Mouse (Mus musculus): Measurements from ENCODE around the gene Evi5l. TPM values are rescaled to one million over a fixed set of nuclear protein-coding genes. Genes with fewer than 3 reads are reported as not detected.
A peak's percentile ranks its signal among the peaks of the same experiment; 100 is the strongest.

Evi5l gene
- 10 to 100 TPM; 23.4 to 24.6 TPM for total RNA-seq (2021)

DNA sequence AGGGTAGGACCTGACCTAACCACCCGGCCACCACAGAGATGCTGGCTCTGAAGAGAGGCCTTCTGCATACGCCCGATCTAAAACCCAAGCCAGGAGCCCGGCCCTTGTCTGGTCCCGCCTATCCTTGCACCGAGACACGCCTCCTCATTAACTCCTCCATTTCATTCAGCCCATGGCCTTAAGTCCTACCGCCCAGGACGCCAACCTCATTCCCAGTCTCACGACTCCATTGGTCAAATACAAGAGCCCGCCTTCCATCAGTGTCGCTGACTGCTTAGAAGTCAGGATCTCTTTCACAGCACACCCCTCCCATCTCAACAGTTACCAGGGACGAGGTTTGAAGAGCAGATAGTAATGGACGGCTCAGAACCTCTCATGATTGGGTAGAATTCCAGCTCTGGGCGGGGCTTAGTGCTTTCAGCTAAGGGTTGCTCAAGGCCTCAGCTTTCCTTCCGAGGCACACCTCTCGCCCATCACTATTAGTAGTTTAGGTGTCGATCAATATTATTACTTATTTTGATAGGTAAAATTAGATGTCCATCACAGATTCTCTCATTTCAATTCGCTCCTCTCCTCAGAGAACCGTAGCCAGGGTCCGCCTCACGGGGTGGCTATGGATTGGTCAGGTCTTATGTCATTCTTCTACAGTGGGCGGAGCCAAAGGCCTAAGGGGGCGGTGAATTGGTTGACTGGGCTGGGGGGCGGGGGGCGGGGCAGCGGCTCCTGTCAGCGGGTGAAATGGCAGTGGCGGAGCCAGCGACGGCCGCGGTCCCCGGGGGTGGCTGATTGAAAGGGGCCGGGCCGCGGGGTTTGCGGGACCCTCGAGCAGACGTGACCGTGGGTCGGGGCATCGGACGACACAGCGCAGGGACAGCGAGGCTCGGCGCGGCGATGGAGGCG, at the start of gene Evi5l:
Gene Evi5l, plus strand, starts transcription at position 716 of the 900 bp plus-strand sequence.
- peak; percentile 98 for DNase-seq (ENCODE audit: low spot score)
- intact Hi-C loops (cut with DNase I), result loop anchor here (5.0 to 10.0 kb wide), 3 partner anchors 159 to 511 kb away; partner anchors contain the start of genes Ccl25, Cers4 and Elavl1

DNA sequence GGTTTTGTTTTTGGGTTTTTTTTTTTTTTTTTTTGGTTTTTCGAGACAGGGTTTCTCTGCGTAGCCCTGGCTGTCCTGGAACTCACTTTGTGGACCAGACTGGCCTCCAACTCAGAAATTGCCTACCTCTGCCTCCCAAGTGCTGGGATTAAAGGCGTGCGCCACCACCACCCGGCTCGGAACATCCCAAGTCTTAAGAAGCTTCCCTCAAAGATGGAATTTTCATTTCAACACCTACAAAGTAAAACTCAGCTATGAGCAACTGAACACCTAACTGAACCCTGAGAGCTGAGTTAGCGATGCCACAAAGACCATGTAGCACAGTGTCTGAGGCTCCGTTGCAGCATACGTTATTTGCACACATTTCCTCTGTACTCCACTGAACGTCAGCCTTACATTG, 32.6 kb upstream of the Evi5l start, which contains the start of gene Cd209g:
Gene Cd209g, plus strand, starts transcription at position 301 of the 400 bp plus-strand sequence.
- no peak for DNase-seq (ENCODE audit: low spot score)
- intact Hi-C loops (cut with DNase I), result no loop called here

DNA sequence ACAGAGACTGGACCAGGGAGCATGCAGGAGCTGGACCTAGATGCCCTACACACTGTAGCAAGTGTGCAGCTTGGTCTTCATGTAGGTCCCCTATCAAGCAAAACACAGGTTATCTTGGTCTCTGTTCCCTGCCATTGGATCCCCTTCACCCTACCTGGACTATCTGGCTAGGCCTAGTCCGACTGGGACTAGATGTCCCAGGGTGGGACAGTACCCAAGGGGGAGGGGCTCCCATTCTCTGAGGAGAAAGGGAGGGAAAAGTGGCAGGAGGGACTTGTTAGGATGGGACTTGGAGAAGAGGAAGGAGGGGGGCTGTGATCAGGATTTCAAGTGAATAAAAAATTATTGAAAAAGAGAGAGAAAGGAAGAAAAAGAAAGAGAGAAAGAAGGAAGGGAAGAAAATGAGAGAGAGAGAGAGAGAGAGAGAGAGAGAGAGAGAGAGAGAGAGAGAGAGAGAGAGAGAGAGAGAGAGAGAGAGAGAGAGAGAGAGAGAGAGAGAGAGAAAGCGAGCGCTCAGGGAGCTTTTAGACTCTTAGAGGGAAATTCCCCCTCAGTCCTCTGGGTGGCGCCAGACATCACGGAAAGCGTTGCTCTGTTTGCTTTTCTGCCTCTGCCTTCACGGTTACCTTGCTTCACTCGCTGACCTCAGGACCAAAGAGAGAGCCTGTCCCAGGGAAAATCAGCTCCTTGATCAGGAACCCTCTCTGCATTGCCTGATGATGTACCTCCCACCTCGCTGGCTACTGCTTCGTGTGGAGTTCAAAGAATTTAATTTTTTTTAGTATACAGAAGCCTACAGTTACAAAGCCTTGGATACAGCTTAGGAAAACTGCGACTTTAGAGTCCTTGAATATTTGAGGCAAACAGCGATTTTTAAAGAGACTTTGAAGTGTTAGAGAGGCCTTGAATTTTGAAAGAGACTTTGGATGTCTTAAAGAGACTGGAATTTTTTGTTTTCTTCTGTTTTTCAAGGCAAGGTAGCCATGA, 26.4 kb upstream of the Evi5l start:
- DNase-seq (ENCODE audit: low spot score), result no peak
- intact Hi-C loops (cut with DNase I), result loop anchor here (5.0 kb wide), 3 partner anchors 232 to 447 kb away; no protein-coding TSS in a partner anchor

DNA sequence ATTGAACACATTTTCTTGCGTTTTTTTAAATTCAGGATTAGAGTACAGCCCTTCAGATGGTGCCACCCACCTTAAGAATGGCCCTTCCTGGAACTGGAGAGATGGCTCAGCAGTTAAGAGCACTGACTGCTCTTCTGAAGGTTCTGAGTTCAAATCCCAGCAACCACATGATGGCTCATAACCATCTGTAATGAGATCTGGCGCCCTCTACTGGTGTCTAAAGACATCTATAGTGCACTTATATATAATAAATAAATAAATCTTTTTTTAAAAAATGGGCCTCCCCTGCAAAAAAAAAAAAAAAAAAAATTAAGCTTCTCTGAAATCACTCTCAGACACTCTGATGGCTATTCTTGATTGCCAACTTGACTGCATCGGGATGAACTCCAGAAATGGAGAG, 24.6 kb upstream of the Evi5l start:
- intact Hi-C loops (cut with DNase I), result loop anchor here (5.0 kb wide), 3 partner anchors 231 to 446 kb away; no protein-coding TSS in a partner anchor
- DNase-seq (ENCODE audit: low spot score), result no peak

DNA sequence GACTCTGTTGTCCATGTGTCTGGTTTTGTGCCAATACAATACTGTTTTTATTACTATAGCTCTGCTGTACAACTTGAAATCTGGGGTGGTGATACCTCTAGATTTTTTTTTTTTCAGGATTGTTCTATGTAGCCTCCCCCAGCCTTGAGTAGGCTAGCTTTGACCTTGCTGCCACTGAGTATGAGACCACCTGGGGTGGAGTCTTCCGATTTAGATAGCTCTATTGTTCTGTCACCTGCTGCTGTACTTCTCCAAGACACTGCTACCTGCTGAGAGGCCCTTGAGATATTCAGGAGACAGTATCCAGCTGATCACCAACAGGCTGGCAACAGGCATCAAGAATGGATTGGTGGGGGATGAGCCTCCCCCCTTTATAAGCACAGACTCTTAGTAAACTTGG, 19.1 kb upstream of the Evi5l start:
- intact Hi-C loops (cut with DNase I), result no loop called here
- DNase-seq (ENCODE audit: low spot score), result no peak

DNA sequence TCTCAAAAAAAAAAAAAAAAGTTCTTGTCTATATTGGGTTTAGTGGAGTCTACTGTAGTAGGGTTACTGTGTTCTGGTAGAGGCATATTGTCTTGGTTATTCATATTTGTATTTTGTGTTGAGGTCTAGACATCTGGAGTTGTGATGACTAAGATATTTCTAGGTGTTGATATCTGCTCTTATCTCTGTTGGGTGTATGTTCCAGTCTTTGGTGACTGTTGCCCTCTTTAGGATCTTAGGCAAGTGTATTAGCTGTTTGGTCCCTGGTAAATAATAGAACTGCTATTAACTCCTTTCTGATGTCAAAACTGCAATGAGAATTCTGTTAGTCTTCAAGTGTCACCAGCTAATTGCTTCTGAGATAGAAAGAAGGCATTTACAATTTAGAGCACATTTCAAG, 11.5 kb upstream of the Evi5l start:
- intact Hi-C loops (cut with DNase I), result no loop called here
- DNase-seq (ENCODE audit: low spot score), result no peak

DNA sequence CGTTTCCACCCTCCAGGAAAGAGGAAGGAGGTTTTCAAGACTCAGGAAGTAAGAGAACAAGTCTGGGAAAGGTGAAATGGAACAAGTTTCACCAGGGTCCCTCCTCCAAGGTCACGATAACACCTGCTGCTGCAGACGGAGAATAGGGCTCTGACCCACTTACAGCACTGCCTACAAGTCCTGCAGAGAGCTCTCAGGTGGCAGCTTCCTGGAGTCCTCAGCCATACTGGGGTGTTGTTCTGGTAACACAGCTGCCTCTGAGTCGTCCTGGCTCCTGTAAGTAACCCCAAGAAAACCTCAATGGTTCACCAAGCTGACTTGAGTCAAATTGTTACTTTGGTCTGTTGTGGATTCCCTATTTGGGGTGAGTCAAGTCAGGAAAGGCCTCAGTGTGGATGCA, 3.6 kb upstream of the Evi5l start:
- intact Hi-C loops (cut with DNase I), result loop anchor here (10.0 kb wide), 2 partner anchors 162 to 332 kb away; partner anchors contain the start of genes Ccl25, Cers4 and Elavl1
- DNase-seq (ENCODE audit: low spot score), result no peak

DNA sequence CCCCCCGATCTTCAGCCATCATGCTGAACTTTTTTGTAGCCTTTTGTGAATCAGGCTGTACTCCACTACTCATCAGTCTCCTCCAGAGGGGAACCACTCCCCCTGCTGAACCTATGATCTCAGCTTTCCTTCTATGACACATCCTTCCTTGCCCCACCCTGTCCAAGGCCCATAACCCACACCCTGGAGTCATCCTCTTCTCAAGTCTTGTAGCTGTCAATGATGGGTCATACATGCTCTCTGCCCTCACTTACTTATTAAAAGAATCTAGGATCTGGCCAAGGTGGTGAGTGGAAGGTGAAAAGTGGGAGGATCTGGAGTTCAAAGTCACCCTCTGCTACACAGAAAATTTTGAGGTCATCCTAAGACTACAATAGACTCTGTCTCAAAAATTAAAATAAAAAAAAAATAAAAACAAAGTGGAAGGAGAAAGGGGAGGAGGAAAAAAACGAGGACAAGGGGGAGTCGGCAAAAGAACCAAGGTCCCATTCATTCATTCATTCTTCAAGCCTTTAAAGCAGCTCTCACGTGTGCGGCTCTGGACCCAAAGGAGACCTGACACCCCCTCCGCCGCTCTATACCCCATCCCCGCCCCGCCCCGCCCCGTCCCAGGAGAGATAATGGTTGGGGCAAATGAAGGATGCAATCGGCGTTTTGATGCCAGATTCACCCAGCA, 1.1 kb upstream of the Evi5l start:
- DNase-seq (ENCODE audit: low spot score), result no peak
- intact Hi-C loops (cut with DNase I), result loop anchor here (5.0 to 10.0 kb wide), 3 partner anchors 159 to 512 kb away; partner anchors contain the start of genes Ccl25, Cers4 and Elavl1

DNA sequence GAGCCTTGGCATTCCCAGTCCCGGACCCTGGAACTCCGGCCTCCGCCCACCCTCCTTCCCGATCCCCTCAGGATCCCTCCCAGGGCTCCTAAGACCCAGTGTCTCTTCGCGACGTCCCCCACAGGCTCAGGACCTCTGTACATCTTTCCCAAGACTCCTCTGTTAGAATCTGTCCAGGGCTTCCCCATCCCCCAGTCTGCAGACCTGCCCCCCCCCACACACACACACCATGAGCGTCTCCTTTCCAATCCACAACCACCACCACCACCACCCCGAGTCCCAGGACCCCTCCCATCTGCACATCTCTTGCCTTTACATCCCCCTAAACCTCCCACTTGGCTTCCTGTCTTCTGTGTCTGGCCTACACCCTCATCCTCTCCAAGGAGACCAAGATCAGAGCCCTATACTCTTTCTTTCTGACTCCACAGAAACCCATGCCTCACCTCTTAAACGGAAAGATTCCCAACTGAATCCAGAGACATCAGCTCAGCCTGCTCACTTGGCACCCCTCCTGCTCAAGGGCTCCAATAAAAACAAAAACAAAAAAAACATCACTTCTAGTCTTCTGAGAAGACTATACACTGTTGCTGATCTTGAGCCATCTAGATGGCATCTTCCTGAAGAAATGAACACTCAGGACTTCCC, 636 bp downstream of the Evi5l start:
- DNase-seq (ENCODE audit: low spot score), result no peak
- intact Hi-C loops (cut with DNase I), result loop anchor here (5.0 to 10.0 kb wide), 3 partner anchors 158 to 510 kb away; partner anchors contain the start of genes Ccl25, Cers4 and Elavl1

DNA sequence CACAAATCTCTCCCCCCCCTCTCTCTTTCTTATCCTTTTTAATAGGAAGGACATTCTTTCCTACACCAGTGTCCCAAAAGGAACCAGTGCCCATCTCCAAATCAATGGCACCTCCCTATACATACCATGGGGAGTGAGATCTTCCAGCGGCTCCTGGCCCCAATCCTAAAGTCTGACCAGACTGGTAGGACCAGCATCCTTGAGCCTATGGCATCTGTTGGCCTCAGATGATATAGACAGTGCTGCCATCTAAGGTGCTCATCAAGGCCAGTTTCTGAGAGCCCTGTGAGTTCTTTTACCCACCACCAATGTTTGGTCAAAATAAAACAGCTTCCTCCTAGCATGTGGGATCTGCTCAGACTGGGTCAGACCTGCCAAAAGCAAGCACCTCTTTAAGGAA, 1.6 kb downstream of the Evi5l start:
- no peak for DNase-seq (ENCODE audit: low spot score)
- intact Hi-C loops (cut with DNase I), result loop anchor here (5.0 to 10.0 kb wide), 3 partner anchors 157 to 509 kb away; partner anchors contain the start of genes Ccl25, Cers4 and Elavl1

DNA sequence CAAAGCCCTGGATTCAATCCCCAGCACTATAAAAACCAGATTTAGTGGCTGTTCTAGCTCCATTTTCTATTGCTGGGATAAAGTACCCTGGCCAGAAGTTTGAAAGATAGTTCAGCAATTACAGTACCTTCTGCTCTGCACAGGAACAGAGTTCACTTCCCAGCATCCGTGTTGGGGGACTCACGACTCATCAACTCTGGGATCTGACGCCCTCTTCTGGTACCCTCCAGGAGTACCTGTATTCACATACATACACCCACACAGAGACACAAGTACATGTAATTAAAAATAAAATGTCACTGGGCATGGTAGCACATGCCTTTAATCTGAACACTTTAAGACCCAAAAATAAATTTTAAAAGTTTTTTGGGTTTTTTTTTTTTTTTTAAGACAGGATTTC, 6.1 kb downstream of the Evi5l start:
- intact Hi-C loops (cut with DNase I), result no loop called here
- no peak for DNase-seq (ENCODE audit: low spot score)

DNA sequence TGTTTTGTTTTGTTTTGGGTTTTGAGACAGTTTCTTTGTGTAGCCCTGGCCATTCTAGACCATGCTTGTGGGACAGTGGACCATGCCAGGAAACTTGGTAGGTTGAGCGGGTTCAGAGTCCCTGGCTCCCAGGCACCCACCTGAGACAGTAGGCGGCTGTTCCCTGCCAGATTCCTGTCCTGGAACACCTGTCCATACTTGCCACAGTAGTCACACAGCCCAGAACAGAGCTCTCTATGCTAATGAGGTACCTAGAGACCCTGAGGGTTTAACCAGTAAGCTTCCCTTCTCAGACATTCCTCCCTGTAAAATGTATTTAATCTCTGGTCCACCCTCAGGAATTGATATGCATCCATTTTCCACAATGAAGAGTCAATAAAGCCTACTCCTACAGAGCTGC, 7.7 kb downstream of the Evi5l start:
- intact Hi-C loops (cut with DNase I), result no loop called here
- no peak for DNase-seq (ENCODE audit: low spot score)

DNA sequence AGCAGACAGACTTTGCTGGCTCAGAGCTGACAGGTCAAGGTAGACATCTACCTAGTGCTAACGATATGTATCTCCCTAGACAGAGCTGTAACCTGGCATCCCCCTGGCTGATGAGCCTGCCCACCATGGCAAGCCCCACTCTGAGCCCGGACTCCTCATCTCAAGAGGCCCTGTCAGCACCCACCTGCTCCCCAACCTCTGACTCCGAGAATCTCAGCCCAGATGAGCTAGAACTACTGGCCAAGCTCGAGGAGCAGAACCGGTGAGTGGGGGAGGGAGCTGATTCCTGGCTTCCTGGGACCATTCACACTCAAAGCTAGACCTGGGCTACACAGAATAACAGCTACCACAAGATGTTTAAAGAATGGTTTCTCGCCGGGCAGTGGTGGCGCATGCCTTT, 17.0 kb downstream of the Evi5l start:
- intact Hi-C loops (cut with DNase I), result no loop called here

DNA sequence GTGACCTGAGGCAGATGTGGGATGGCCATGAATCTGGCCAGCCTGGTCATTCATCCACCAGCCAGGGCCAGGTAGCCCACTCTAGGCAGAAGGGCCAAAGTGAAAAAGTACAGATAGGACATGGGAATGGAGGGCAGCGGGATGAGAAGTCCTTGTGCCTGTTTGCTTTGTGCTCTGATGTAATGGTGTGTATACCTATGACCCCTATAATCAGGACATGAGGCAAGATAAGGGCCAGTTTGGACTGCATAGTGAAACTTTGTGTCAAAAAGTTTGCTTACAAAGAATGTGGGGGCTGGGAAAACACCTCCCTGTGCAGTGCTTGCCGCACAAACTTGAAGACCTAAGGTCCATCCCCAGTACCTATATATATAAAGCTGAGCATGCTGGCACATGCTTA, 19.8 kb downstream of the Evi5l start:
- intact Hi-C loops (cut with DNase I), result no loop called here
- no peak for DNase-seq (ENCODE audit: low spot score)

More for the DNA sequence above, 17.0 kb downstream of the Evi5l start:
- DNase-seq (ENCODE audit: low spot score), result no peak

DNA sequence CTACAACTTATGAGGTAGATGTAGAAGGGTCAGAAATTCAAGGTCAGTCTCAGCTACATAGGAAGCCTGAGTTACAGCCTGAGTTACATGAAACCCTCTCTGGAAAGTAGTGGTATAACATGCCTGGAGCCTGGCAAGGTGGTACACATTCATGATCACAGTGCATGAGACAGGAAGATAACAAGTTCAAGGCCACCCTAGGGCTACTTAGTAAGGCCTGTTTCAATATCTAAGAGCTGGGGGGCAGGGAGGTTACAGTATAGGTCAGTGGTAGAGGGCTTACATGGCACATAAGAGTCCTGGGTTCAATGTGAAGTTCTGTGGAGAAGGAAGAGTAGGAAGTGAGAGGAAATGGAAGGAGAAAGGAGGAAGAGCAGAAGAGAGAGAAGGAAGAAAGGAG, 22.2 kb downstream of the Evi5l start:
- DNase-seq (ENCODE audit: low spot score), result no peak
- intact Hi-C loops (cut with DNase I), result no loop called here

DNA sequence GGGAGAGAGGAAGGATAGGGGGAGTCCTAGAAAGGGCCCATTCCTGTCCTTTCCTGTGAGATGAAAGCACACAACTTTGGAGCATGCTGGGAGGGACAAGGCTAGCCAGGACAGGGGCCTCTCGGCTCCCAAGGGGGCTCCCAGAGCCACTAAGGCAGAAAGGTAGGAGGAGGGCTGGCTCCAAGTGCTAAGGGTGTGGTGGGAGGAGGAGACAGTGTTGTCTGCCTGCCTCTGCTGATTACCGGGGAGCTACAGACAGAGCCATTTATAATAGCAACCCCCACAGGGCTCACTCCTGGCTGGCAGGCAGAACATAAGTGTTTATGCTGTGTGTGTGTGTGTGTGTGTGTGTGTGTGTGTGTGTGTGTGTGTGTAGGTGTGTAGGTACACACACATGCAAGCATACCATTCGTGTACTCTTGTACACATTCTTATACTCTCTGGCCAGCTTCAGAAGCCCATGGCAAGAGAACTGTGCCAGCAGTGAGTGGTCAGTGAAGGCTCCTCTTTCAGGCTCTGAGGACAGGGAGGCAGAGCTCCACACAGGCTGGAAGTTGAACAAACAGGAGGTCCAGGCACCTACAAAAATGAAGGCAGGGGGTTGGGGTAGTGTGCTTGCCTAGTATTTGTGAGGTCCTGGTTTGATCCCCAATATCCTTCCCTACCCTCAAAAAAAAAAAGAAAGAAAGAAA, 22.8 kb downstream of the Evi5l start:
- intact Hi-C loops (cut with DNase I), result no loop called here
- no peak for DNase-seq (ENCODE audit: low spot score)

DNA sequence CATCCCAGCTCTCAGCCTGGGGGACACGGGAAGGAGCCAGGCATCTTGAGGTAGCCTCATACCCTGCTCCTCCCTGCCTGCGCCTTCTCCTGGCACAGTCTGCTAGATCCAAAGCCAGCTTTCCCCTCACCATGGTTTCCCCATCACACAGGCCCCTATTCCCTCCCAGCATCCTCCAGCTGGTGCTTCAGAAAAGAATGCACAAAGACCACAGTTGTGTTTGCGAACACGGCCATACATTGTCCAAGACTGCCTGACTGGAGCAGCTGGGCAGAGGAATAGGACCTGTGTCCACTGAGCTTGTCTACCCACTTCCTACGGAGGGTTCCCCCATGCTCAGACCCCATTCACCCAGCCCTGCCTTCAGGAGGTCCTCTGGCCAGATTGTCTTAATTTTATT, 25.9 kb downstream of the Evi5l start:
- intact Hi-C loops (cut with DNase I), result loop anchor here (5.0 kb wide), 3 partner anchors 65 to 180 kb away; partner anchors contain the start of gene Ctxn1
- DNase-seq (ENCODE audit: low spot score), result no peak

Measured in heart, postnatal 25 days (tissue).